Mouse (Mus musculus) frontal cortex, postnatal 14 days (tissue): Measurements from ENCODE around the gene Parp16.
"Not testable (repeated sequence)": the region's sequence is repeated elsewhere in the genome, so short reads cannot be mapped to it uniquely, and the experiment has no call there.

ENCODE experiments used
- DNase-seq, 2 experiments: peaks; one replicate each; pipeline ENCODE4 v3.0.0; 2022; ENCODE audit warnings: low spot score in 2 of 2

The Parp16 gene

DNA sequence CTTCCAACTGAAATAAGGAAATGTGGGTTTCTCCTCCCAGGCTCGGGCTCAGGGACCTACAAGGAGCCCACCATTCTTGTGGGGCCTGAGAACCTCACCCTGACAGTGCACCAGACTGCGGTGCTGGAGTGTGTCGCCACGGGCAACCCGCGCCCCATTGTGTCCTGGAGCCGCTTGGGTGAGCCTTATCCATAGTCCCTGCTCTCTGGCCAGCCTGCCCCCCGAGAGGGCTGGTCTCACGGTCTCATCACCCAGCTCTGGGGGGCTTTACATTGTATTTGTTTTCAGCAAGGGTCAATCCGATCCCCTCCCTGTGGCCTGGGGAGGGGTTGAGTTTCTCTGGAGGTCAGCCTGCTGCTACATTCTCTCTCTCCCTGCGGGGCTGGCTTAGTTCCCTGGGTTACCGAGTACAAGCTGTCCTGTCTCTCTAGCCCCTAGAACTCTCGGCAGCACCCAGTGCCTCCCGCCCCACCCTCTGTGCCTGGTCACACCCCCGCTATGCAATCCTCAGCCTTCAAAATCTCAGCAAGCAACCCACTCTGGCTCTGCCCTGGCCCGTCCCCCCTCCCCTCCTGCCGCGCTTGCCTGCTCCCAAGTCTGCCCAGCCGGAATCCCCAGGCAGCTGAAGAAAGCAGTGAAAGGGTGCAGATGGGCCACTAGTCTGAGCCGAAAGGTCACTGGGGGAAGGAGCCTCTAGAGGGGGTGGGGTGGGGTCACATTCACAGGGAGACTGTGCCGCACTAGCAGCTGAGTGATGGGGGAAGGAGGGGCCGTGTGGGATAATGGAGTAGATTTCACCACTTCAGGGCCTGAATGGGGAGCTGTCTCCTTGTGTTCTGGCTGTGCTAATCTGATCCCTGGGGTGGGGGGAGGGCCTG is 16.6 kb upstream of the Parp16 start:
- DNase-seq, result no peak

- DNase-seq, result no peak
These were observed 15.1 kb upstream of the Parp16 start for GRCm38 (mm10) chr9:65179817-65180624.

DNA sequence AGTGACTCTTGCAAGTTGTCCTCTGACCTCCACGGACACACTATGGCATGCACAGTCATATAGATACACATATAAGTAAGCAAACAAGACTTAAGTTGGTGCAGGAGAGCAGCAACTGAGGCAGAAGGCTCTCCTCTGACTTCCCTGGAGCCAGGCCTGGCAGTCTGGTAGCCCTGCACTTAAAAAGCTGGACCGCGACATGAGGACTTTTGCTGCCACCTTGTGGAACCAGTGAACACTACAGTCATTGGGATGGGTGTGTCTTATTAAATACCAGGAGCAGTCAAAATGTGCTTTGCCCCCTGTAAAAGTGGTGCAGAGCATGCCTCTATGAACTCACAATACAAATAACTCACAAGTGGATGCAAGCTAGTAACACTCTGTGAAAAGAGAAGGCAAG is 6.6 kb upstream of the Parp16 start:
- DNase-seq, result peak; percentile 69 to 83

DNA sequence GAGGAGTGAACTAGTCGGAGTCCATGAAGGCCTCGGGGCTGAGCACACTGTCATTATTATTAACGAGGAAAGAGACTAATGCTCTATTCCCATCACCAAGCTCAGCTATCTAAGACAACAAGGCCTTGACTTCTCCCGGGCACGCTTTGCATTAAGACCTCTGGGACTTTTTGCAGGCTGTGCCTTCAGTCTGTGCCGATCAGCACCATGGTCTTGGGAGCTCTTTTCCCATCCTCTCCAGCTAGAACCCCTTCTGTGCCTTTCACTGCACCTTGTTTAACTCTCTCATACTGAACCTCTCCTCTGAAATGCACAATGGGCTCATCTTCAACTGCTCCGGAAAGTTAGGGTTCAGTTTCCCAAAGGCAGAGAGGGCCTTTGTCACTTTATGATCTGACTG is 4.8 kb upstream of the Parp16 start:
- DNase-seq, result no peak

DNA sequence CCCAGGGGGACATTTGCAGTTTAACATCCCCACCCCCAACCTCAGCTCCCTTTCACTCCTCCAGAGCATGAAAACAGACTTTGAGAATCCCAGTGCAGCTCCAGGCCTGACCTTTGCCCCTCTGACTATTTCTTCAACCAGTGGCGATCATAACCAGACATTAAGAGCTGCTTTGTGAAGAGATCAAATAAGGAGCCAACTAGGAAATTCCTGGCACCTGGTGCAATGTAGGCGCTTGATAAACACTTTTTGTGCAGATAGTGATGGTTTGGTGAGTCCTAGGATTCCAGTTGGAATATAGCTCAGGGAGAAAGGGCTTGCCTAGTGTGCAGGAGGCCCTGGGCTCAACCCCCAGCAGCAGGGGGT is 3.8 kb upstream of the Parp16 start:
- DNase-seq, result no peak

- DNase-seq, result no peak
These were observed 3.2 kb upstream of the Parp16 start for GRCm38 (mm10) chr9:65191755-65192469.

GRCm38 (mm10) chr9:65193214-65193613 is 1.9 kb upstream of the Parp16 start:
- DNase-seq, result no peak

DNA sequence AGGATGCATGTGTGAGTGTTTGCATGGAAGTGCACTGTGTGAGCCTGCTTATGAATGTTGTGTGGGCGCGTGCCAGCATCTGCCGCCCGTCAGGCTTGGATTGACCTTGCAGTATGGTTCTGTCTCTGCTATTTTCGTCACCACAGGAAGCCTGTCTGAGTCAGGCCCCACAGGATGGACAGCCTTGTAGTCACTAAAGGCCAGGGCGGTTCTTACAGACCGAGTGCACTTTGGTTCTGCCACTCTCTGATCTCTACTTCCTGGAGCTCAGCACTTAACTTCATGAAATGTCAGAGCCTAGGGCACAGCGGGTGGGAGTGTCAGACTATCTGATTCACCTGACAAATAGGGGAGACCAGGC is 448 bp downstream of the Parp16 start:
- DNase-seq, result no peak

DNA sequence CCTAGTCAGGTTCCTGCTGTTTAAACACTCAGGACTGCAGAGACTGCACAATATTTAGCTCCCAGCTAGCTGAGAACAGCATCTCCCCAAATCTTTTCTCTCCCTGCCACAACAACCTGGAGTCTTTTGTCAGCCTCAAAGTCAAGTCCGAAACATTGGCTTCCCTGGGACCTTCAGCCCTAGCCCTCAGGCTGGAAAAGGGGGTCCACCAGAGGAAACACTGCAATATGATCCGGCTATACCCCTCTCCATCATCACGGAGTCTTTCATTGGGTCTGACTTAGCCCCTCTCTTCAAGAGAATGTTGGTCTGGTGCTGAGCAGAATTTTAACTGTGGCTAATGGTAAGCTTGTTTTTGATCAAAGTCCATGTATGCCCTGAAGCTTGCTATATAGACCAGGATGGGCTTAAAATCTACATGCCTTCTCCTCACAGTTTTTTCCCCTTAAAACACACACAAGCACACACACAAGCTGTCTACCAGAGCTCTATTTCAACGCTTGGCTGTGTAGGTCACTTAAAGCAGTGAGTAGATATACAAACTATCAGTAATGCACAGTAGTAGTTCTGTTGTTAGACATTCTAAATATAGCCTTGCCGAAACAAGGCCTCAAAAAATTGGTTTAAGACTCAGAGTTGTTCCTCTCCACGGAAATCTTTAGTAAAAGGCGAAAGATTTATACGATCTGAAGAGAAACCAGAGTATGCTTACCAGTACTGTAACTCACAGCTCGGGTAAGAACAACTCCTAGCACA is 1.0 kb downstream of the Parp16 start:
- no peak for DNase-seq

DNA sequence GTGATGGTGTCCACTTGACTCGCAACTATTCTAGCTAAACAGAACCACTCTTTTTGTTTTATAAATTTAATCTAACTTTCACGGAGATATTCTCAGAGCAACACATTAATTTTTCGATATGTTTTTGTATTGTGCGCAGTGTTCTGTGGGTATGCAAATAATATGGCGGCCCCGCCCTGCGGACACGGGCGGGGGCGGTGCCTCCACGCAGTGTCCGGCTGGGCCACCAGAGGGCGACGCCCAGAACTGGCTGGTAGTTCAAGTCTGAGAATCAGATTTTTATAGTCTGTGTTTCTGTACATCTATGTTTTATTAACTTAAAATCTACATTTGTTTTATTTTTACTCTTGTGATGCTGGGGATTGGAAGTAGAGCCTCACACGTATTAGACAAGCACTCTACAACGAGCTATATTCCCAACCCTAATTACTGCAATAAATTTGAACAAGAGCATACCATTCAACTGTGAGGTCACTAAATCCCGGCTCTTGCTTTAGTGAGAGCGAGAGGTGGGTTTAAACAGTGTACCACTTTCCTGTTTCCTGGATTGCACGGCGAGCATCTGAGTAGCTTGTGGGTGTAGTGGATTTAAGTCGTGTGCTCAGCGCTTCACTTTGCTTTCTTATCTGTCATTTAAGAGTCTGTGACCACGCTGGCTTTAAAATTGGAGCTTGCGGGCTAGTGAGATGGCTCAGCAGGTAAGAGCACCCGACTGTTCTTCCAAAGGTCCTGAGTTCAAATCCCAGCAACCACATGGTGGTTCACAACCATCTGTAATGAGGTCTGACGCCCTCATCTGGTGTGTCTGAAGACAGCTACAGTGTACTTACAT is 1.8 kb downstream of the Parp16 start:
- peak; percentile 86 to 88 for DNase-seq

DNA sequence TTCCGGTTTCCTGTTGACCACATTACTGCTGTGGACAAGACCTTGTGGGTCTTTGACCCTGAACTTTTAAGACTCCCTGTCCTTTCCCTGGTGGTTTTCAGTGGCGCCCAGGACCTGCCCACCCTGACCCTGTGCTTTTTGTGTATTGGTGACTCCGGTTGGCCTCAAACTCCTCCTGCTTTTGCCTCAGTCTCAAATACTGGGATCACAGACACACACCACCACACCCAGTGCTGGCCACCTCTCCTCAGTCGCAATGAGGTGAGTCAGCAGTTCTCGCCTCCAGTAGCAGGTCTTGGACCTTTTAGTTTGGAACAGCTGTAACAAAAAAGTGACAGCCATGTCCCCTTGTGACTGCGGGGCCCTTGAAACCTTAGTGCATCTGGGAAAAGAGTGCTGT is 2.7 kb downstream of the Parp16 start:
- DNase-seq, result no peak

DNA sequence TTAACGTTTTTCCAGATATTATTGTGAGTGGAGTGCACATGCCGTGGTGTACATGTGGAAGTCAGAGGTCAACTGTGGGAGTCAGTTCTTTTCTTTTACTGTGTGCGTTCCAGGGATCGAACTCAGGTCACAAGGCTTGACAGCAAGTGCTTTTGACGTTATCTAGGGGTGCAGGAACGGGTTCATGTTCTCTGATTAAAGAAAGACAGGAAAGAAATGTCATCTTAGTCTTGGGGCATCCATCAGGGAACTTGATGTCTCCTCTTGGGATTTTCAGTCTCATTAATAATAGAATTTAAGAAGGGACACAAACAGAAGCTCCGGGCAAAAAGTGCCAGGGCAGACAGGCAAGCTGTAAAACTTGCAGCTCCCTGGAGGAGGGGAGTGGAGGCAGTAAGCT is 4.6 kb downstream of the Parp16 start:
- no peak for DNase-seq

DNA sequence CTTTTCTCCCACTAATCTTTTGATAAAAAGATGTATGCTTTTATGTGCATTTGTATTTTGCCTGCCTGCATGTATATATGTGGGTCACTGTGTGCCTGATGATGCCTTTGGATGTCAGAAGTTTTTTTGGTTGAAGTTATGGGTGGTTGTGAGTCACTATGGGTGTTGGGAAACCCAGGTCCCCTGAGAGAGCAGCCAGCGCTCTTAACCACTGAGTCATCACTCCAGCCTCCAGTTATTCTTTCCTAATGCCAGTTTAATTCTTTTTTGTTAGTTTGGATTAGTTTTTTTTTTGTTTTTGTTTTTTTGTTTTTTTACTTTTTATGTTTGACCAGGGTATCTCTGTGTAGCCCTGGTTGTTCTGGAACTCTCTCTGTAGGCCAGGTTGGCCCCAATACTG is 5.5 kb downstream of the Parp16 start:
- DNase-seq, result no peak

DNA sequence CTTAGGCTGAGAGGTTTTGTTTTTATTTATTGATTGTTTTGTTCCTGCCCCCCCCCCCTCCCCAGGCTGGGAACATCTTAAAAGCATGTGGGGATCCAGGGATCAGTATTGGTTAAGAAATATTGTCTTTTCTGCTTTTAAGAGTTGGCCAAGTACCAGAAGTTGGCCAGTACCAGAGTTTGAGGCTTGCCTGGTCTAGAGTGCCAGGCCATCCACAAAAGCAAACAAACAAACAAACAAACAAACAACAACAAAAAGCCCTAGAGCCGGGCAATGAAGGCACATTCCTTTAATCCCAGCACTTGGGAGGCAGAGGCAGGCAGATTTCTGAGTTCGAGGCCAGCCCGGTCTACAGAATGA is 5.8 kb downstream of the Parp16 start:
- no peak for DNase-seq

DNA sequence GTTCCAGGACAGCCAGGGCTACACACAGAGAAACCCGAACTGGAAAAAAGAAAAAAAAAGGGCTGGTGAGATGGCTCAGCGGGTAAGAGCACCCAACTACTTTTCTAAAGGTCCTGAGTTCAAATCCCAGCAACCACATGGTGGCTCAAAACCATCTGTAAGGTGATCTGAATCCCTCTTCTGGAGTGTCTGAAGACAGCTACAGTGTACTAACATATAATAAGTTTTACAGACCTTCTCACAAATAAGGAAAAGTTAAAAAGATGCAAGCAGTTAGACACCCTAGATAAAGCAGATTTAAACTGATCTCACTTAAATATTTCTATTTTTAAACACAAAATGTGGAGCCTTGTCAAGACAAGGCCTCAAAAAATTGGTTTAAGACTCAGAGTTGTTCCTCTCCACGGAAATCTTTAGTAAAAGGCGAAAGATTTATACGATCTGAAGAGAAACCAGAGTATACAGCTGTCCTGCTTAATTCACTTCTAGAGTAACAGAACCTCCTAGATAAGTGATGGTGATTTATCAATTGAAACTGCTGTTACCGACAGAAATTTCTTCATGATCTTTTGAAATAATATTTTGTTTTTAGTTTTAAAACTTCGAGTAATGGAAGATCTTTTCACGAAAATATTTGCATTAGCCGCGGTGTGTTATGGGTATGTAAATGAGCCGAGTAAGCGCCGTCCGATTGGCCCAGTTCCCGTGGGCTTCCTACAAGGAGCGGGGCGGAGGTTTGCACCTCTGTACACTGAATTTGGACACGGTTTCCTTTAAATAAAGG is 6.4 kb downstream of the Parp16 start:
- peak; percentile 66 to 68 for DNase-seq

DNA sequence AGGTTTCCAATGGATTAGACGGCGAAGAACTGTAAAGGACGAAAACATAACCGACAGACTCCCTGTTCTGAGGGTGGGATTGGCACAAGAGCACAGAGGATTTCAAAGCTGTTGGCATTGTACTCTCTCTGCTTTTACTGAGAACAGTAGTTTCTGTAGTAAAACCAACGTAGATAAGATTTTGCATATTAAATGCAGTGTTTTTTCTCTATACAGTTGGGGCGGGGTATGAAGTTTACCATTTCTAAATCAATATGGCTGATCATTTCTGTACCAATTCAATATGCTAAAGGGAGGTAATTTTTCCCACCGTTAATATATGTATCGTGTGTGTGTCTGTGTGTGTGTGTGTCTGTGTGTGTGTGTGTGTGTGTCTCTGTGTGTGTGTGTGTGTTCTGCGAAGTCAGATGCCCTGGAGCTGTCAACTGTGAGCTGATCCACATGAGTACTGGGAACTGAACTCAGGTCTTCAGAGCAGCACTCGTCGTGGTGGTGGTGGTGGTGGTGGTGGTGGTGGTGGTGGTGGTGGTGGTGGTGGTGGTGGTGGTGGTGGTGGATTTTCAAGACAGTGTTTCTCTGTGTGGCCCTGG is 7.1 kb downstream of the Parp16 start:
- DNase-seq, result no peak

- no peak for DNase-seq
These were observed 10.1 kb downstream of the Parp16 start for GRCm38 (mm10) chr9:65205049-65205815.

- not testable (repeated sequence) for DNase-seq
These were observed 12.1 kb downstream of the Parp16 start for GRCm38 (mm10) chr9:65207041-65207815.
